Mouse (Mus musculus) erythroblast, embryonic 14.5 days (primary cell): Measurements from ENCODE around the gene Shb.

Source experiments
- GATA1 ChIP-seq: IDR thresholded peaks from 2 replicates; pipeline ENCODE4 v1.6.1; 2012; ENCODE audit warnings: low read length, inconsistent platforms, mixed read lengths
- TAL1 ChIP-seq: IDR thresholded peaks from 3 replicates; pipeline ENCODE4 v1.6.1; 2012; ENCODE audit warnings: low read length, inconsistent platforms, mixed read lengths

DNA sequence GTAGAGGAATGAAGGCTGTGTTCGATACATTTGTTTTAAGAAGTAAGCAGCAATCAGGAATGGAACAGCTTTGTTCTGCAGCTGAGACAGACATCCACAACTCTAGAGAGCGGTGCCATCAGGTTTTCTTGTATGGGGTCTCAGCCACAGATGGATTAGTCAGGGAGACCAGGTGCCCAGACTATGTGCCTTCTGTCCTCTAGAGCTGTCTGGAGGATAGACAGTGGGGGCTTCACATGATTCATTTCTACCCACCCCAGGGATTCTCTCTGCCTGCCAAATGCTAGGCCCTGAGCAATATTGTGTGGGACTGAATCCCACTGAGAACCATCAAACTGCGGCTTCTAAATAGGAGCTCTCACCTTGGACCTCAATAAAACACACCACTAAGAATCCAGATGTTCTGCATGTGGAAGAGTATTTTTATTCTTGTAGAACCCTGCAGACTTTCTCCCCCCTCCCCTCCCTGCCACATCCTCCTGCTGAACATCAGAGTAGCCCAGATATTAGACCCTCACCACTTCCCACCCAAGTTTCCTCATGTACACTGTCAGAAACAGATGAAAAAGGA is 11.3 kb upstream of the Shb start:
- TF ChIP-seq TAL1 (no peak), GATA1 (no peak)
